Mouse (Mus musculus) heart, adult 10 weeks (tissue): ENCODE measurements around the gene Olfr358. TPM values are rescaled to one million over a fixed set of nuclear protein-coding genes. Genes with fewer than 3 reads are reported as not detected.

ENCODE experiments used
- polyA plus RNA-seq: library from polyadenylated mRNA; stranded (reverse); fragments of 350-450 nt; fragmentation: Illumina TruSeq; extraction: RNeasy Lipid Tissue Mini Kit (QIAGEN cat#74804); gene quantifications from one replicate; pipeline ENCODE4 v1.2.3, GENCODE M21; 2014; ENCODE audit warnings: low read depth, low replicate concordance

Olfr358 gene
- polyA plus RNA-seq, result not detected

GRCm38 (mm10) chr2:37009235-37009634 lies at the start of gene Olfr358:
Olfr358 (minus strand) TSS chr2:37009335.

GRCm38 (mm10) chr2:36993527-36993926 lies 15.6 kb downstream of the Olfr358 start, which contains the start of gene Olfr357:
Olfr357 (plus strand) TSS chr2:36993827.

Other genes starting within 250 kb of the Olfr358 start
- not detected for gene Olfr348, start 225.1 kb downstream of the Olfr358 start, polyA plus RNA-seq
- not detected for gene Olfr50, start 218.8 kb downstream of the Olfr358 start, polyA plus RNA-seq
- not detected for gene Olfr3, start 192.3 kb downstream of the Olfr358 start, polyA plus RNA-seq
- not detected for gene Olfr350, start 163.0 kb downstream of the Olfr358 start, polyA plus RNA-seq
- not detected for gene Olfr351, start 146.7 kb downstream of the Olfr358 start, polyA plus RNA-seq
- not detected for gene Olfr352, start 140.9 kb downstream of the Olfr358 start, polyA plus RNA-seq
- gene Olfr353, start 116.4 kb downstream of the Olfr358 start, polyA plus RNA-seq, result not detected
- not detected for gene Olfr354, start 103.7 kb downstream of the Olfr358 start, polyA plus RNA-seq
- gene Olfr355, start 80.4 kb downstream of the Olfr358 start, polyA plus RNA-seq, result not detected
- gene Olfr356, start 72.2 kb downstream of the Olfr358 start, polyA plus RNA-seq, result not detected
- not detected for gene Olfr357, start 15.5 kb downstream of the Olfr358 start, polyA plus RNA-seq
- not detected for gene Olfr360, start 56.4 kb upstream of the Olfr358 start, polyA plus RNA-seq
- not detected for gene Olfr361, start 80.0 kb upstream of the Olfr358 start, polyA plus RNA-seq
- not detected for gene Olfr362, start 108.6 kb upstream of the Olfr358 start, polyA plus RNA-seq
- gene Olfr364-ps1, start 130.0 kb upstream of the Olfr358 start, polyA plus RNA-seq, result not detected
- gene Olfr365, start 178.9 kb upstream of the Olfr358 start, polyA plus RNA-seq, result not detected
- not detected for gene Olfr366, start 202.2 kb upstream of the Olfr358 start, polyA plus RNA-seq